Mouse (Mus musculus): ENCODE results near the gene Tmcc3.

Gene Tmcc3

DNA sequence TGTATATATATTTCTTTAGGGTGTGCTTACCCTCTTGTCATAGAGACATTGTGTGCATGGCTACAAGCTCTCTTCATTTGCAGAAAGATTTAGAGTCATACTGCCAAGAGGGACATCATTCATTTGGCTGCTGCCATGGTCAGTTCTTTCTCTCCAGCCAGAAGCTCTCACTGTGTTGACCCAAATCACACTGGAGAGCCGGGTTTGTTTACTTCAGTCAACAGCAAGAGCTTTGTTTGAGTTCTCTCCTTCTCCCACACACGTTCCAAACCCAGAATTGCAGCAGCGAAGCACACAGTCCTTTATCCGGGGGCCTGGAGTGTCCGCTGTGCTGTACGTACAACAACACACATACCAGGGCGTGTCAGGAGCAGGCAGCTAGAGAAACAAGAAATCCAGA lies 154.6 kb downstream of the Tmcc3 start:
- no peak for DNase-seq (ENCODE audit: low read depth, low spot score)

DNA sequence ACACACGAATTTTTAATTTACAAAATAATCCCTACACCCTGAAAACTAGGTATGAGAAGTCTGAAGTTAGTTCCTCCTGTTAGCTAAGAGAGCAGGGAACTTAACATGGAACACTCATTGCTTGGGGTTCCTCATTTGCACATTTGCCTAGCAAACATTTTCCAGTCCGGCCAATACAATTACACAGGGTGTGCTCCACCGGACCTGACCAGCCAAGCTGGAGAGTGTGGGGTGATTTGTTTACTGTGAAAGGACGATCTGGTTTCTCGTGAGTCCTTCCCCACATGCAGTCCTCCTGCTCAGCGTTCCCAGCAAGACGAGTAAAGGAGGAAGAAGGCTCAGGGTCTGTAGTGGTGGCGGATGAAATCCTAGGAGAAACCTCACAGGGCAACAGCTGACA lies 159.7 kb downstream of the Tmcc3 start:
- no peak for DNase-seq (ENCODE audit: low read depth, low spot score)

DNA sequence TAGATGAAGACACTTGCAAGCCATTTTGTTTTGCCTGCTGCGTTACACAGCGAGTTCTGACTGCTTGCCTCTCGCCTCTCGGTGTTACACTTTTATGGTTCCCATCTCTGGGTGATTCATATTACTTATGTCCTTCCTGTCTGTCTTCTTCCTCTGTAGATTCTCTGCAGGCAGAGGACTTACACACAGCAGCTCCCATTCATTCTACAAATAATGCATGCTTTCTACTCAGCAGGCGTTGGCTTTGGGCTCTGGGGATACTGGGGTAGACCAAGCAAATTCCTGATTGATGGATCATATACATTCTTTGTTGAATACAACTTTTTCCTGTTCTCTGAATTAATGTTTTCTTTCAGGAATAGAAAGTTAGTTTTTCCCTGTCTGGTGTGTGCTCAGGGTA lies 161.8 kb downstream of the Tmcc3 start:
- DNase-seq (ENCODE audit: low read depth, low spot score), result no peak

DNA sequence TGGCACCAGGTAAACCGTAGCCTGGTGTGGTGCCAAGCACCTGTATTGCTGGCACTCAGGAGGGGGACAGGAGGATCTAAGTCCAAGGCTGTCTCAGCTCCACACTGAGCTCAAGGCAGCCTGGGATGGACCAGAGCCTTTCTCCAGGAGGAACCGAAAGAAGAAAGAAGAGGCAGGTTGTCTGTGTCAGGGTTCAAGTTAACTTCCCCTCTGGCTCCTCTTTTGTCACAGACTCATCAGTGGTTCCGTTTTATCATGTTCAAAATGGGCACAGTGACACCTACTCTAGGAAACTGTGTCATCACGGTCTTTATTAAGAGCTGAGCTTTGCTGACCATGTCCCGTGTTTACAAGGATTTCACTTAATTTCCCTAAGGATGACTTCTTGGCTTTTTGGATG lies 162.4 kb downstream of the Tmcc3 start:
- DNase-seq (ENCODE audit: low read depth, low spot score), result no peak

DNA sequence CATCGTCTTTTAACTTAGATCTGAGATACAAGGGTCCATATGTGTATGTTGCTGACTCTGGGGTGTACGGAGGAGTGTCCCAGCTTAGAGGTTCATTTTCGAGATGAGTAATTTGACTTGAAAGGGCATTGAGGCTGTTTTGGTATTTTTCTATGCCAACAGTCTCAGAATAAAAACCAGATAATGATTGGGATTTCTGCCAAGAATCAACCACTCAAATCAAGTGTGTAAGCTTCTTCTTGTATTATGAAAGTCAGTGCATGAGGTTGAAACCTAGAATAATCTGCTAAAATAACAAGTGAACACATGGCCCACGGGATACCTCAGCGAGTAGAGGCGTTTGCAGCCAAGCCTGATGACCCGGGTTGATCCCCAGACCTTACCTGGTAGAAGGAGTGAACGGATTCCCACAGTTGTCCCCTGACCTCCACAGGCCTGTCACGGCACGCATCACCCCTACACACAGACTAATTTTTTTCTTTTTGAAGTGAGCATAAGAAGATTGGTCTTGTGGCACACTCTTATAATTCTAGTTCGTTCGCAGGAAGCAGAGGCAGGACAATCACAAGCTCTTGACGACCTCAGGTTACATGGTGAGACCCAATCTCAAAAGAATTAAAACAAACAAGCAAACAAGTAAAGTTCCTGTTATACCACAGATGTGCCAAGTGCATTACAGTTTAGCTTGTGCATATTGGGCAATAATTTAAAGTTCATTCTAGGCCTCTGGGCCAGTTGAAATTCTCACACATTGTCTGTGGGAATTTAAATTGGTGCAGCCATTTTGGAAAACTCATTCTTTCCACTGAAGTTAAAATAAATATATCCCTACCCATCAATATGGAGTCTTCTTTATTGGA lies 165.8 kb downstream of the Tmcc3 start:
- no peak for DNase-seq (ENCODE audit: low read depth, low spot score)

DNA sequence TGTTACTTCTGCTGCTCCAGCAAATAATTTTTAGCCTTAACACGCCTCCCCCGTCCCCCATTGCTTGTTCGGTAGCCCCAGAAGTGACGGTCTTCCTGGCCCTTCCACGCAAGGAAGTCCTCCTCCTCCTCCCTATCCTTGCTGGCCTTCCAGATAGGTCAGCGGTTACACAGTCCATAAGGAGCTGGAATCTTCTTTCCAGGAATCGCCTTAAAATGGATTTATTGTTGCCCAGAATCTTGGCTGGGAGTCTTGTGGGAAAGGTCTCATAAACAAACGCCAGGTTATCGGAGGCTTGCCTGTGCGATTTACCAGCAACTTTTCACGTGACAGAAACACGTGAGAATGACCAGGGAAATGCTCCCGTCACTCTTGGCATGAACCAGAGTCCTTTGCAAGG lies 167.9 kb downstream of the Tmcc3 start:
- DNase-seq (ENCODE audit: low read depth, low spot score), result no peak

DNA sequence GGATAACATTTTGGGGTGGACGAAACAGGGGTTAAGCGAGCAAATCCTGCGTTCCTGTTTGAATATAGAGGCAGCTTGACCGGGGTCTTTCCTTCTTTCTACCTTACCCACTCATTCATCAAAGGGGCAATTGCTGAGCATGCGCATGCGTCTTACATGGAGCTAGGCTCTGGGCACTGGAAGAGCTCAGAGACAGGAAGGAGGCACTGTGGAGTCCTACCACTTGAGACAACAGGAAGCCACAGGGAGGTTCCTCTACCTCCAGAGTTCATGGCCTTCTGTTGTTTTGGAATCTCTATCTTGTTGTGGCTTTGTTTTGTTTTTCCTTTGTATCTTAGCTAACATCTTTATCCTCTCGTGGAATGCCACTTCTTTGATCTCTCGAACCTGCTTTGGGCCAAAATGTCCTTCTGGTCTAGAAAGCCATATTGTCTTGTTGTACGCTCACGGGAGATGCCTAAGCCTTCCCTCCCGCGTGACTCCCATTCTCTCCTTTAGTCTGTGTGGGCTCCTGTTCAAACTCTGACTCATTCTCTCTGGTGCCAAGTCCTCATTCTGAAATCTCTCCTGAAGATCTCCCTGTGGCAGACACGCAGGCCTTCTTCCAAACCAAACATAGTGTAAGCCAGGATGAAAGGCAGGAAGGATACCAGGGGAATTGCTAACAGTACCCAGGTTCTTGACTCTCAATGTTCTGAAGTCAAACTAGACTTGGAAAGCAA lies 168.8 kb downstream of the Tmcc3 start:
- no peak for DNase-seq (ENCODE audit: low read depth, low spot score)

DNA sequence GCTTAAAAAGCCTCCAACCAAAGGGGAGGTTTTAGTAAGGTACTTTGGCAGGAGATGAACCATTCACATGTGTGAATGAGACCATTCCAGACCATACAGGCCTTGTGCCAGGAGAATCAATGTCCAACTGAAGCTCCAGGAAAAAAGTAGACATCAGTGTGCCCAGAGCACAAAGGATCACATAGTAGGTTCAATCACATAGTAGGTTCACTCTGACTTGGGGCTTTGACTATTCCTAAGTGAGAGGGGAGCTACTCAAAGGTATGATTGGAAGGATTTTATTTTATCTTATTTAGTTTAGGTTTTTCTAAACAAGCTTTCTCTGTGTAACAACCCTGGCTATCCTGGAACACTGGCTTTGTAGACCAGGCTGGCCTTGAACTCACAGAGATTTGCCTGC lies 169.9 kb downstream of the Tmcc3 start:
- DNase-seq (ENCODE audit: low read depth, low spot score), result no peak

DNA sequence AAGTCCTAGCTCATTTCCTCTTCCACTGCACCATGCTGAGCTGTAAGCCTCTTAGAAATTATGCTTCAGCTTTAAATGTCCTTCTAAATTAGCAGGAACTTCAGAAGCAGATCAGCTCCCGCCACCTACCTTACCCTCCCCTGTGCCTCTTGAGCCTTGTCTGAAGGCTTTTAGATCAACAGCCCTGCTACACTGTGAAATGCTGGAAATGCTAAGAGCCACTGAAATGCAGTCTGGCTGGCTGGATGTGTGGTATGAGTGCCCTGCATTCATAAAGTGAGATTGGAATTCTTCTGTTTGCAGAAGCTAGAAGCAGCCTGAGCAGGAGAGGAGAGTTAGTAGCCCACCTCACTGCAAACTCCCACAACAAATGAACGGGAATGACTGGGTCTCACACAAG lies 174.4 kb downstream of the Tmcc3 start:
- no peak for DNase-seq (ENCODE audit: low read depth, low spot score)

DNA sequence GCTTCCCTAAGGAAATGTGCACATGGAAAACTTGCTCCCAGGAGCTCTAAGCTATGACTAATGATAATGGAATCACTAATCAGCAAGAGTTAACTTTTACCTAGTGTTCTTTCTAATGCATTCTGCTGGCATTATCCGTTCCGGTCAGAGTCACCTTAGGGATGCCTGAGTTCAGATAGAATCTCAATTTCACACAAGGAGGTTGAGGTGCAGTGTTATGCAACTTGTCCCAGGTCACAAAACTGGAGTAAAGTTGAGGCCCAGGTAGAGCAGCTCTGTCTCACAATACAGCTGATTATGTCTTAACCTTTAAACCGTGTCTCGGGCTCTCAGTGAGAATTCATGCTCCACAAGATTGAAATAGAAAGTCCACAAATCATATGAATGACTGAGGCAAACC lies 177.8 kb downstream of the Tmcc3 start:
- no peak for DNase-seq (ENCODE audit: low read depth, low spot score)

DNA sequence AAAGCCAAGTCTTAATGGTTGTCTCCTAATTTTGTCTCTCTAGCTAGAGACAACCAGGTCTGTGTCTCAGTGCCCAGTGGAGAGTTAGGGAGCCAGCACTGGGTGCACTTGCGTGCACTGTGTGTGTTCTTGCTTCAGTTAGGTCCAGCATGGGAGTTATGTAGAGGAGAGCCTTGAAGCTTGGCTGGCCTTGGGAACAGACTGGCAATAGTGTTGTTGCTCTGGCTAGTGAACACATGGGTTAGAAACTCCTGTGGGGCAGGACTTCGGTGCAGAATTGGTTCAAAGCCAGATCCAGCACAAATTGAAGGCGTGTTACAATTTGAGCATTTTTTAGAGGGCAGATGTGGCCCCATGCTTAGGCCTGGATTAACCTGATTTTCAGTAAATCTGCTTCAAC lies 179.3 kb downstream of the Tmcc3 start:
- no peak for DNase-seq (ENCODE audit: low read depth, low spot score)

DNA sequence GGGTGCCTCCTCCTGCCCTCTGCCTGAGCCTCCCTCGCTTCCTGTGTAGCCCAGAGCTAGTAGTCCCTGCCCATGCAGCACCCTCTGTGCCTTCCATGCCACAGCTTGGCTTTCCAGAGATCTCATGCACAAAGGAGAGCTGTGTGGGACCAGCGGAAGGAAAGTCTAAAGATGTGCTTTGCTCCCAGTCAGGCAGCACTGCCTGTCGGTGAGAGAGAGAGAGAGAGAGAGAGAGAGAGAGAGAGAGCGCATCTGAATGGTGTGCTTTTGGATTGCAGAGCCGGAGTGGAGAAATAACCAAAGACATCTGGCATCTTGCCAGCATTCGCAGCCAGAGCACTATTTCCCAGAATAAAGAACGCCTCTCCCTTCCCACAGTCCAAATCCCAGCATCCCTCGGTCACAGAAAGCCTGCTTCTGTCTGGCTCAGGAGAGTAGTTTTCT lies 182.7 kb downstream of the Tmcc3 start:
- no peak for DNase-seq (ENCODE audit: low read depth, low spot score)

DNA sequence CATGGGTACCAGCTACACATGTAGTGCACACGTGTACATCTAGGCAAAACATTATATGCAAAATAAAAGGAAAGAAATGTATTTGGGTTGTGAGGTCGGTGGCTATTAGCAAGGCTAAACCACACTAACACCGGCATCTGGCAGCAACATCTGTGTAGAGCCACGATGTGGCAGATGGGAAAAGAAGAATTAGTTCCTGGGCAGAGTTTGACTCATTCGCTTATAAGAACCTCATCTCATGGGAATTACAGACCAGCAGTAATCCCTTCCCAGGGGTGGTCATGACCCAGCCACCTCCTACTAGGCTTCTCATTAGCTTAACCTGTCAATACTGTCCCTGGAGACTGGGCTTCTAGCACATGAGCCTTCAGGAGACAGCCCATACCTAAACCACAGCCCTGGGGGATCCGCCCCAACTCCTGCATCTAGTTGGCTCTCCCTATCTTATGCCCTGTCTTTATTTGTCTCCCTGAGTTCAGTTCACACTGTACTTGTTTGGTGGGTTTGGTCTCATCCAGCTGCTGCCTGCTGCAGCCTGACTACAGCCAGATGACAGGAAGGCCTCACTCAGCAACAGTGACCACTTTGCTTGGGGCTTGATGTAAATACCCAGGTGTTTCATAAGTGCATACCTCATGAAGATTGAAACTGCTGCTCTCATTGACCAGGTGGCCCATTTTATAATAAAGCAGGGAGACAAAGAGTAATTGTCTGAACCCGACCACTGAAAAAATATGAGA lies 183.9 kb downstream of the Tmcc3 start:
- DNase-seq (ENCODE audit: low read depth, low spot score), result peak; percentile 64

DNA sequence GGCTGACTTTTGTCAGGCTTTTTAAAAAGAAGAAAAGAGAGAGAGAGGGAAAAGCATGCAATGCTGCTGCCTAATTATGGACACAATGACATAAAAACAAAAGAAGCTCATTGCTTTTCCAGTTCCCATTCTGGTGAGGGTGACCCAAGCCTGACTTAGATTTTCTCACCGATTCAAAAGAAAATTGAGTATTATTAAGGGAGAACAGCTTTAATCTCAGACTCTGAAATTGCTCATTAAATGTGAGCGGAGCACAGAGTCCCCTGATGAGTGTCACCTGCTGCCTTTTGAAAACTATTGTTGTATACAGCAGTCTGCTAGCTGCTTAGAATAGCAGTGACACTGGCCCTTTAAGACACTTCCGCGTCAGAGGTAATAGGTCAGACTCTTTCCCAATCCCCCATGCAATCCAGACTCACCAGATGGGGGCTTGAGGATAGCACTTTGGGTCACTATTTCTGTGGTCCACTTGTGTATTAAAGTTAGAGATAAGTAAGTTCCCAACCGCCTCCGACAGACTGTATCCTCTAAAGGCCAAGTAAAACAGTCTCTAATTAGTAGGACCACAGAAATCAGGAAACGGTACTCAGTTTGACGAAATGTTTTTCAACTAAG lies 185.2 kb downstream of the Tmcc3 start:
- no peak for DNase-seq (ENCODE audit: low read depth, low spot score)

DNA sequence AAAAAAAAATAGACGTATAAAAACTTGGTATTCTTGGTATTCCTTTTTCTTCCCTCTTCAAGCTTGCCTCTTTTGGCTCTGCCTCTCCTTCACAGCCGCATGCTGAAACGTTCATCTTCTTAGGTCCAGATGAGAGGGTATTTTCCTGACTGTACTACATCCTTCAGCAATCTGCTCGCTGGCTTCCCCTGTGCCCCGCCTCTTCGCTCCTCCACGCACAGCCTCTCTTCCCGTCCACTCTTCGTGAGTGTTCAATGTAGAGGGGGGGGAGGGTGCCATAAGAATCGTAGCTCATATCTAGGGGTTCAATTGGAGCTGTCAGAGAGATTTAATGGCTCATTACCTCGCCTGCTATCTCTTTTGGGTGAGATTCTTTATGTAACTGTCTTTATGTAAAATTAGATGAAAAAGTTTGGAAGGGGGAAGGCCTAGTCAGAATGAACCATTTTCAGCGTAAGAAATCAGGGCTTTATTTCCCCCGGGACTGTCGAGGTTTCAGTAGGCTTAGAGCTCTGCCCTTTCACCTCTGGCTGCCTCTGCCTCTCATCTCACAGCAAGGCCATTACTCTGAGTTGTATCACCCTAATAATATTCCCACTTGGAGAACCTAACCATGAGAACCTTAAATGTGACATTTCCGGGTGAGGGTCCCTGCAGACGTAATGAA lies 188.6 kb downstream of the Tmcc3 start:
- DNase-seq (ENCODE audit: low read depth, low spot score), result no peak

DNA sequence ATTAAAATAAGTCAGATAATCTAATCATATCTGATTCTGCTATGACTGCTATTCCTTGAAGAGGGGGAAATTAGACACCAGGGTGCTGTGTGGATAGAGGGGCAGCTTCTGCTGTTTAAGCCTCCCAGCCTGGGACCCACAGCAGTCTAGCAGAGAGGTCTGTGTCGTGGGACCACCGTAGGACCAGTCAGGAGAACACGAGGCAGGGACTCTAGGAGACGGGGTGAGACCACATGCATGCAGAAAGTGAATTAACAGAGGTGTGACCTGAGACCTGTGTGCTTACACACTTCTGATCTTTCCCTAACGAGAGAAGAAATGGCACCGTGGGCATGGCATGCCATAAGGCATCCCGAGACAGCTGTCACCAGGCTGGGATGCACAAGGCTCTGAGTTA lies 189.1 kb downstream of the Tmcc3 start:
- no peak for DNase-seq (ENCODE audit: low read depth, low spot score)

DNA sequence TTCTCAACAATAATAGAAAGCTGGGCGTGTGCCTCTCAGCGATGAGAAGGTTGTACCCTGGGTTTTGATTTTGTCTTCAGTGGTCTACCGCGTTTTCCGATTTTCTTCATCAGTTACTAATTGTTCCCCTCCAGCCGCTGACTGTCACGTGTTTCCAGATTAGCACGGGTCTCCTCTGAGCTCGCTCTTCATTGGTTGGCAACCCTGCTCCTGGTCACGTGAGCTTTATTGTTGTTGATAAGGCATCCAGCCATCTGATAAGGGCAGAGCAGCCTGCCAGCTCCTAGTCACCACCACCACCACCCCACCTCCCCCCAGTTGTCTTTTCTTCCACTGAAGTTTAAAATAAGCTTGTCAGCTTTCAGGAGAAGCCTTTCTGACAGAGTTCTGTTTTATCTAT lies 190.0 kb downstream of the Tmcc3 start:
- DNase-seq (ENCODE audit: low read depth, low spot score), result no peak

DNA sequence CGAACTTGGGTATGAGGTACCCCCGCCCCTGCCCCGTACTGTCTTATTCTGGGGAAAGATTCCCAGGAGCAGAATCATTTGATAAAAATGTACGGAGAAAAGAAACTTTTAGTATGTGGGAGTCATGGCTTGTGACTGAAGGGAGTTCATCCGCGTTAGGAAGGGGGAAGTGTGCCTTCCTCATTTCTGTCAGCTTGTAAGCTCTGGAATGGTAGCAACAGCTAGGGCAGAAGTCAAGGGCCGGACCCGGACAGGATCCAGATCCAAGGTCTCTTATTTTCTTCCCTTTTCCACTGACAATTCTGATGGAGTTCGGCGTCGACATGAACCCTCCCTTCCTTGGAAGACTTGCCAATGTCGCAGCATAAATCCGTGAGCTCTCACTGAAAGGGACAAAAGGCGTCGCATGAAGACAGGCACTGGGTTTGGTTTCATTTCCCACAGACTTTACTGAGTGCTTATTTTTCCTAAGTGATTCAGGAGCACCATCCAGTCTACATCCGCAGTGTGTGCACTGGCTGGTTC lies 193.6 kb downstream of the Tmcc3 start:
- no peak for DNase-seq (ENCODE audit: low read depth, low spot score)

DNA sequence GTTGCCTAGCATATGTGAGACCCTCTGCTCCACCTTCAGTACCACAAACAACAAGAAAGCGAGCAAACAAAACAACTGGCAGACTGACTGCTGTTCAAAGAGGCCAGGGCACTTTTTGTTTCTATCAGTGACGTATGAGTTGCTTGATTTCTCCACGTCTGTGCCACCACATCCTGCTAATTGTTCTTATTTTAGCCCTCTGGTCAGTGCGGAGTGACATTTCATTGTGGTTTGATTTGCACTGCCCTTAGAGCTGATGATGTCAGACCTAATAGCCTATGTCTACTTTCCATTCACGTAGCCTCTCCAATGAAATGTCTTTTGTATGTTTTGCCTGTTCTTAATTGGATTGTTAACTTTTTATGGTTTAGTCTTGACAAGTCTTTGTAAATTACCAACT lies 197.1 kb downstream of the Tmcc3 start:
- no peak for DNase-seq (ENCODE audit: low read depth, low spot score)

DNA sequence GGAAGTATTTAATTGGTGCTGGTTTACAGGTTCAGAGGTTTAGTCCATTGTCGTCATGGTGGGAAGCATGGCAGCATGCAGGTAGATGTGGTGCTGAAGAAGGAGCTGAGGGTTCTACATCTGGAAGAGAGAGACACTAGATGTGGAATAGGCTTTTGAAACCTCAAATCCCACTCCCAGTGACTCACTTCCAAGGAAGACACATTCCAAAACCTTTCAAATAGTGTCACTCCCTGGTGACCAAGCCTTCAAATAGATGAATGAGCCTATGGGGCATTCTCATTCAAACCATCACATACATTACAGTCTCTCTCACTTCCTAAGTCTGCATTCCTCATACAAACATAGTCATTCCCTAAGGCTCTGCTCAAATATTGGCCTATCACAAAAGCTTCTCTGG lies 201.0 kb downstream of the Tmcc3 start:
- DNase-seq (ENCODE audit: low read depth, low spot score), result no peak

DNA sequence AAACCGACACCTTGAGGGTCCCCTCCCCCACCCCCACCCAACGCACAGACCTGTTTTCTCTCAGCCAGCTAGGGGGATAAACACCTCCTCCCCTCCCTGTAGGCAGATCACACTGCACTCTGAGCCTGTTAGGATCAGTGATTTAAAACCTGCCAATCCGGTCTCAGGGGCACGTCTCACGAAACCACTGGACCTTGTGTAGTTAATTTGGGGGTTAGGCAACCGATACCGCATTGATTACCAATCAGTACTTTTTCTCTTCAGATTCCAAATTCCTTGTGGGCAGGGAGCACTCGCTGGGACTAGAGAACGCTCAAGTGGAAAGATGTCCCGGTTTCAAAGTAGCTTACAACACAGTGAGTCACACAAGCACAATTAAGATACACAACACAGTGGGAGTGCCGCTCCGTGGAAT lies 202.3 kb downstream of the Tmcc3 start:
- DNase-seq (ENCODE audit: low read depth, low spot score), result no peak
